Mouse (Mus musculus): ENCODE data around the gene Pcca.

GRCm38 (mm10) chr14:122912812-122913498, 378.8 kb downstream of the Pcca start:
- TF ChIP-seq POLR2A (IDR thresholded peaks at IDR 0.05; ENCODE audit: extremely low read depth, insufficient read depth, low read length) (peak; percentile 71), CTCF (IDR thresholded peaks at IDR 0.05; ENCODE audit: low read depth, low read length) (no peak)
